In genomic region chr1:83535461-83535860, GRCm38 (mm10) we compare ENCODE assay signal across 18 mouse cellular contexts.
DNase-seq lines count a peak whose midpoint lies in the region.
"Had no signal": no experiment of that assay in that cellular context is flagged by ENCODE, and none has a peak within 500 bp of the region (broad histone marks: within the 10 kb centered on the region; RNA-seq: fewer than 3 reads in every experiment).

No protein-coding gene starts in this region.

- peak; percentile 56 for DNase-seq in R1 (ENCODE audit: low read depth, low spot score)
- peak; percentile 29 for DNase-seq in cerebellum, adult 11 months
- DNase-seq in cerebellum, adult 9-10 months = peak; percentile 62
- no peak for DNase-seq in retina, embryonic 14.5 days (ENCODE audit: low spot score)
- no peak for DNase-seq in spleen, adult 12 weeks (ENCODE audit: low spot score)
- DNase-seq in adrenal gland, postnatal 36 days = no peak
- DNase-seq: adrenal gland, postnatal 25 days; B cell, adult 2 months; gastrocnemius, adult 2 months; gastrocnemius, postnatal 36 days; heart, adult 18-20 months; heart, postnatal 4 days; kidney, adult 11 months; kidney, postnatal 14 days; layer of hippocampus, adult 9-11 months; left cerebral cortex, postnatal 4 days; liver, postnatal 0 days; lung, postnatal 36 days had no signal

Comparison
In these comparisons a context has a peak if more than half of its experiments do, and no peak if none do; other contexts are left out.
1. DNase-seq: peak in R1 (single experiment), cerebellum, adult 11 months (single experiment) and cerebellum, adult 9-10 months (single experiment); none in retina, embryonic 14.5 days (single experiment), spleen, adult 12 weeks (single experiment) and adrenal gland, postnatal 36 days (0 of 2).